Mouse (Mus musculus): ENCODE measurements around the gene Cklf. TPM values are rescaled to one million over a fixed set of nuclear protein-coding genes. Genes with fewer than 3 reads are reported as not detected.

Gene Cklf
- 100 to 1,000 TPM in 13 of 26 experiments, 10 to 100 TPM in 13; 40.2 to 199 (median 103) TPM for total RNA-seq (2018; cell fraction: chromatin; rRNA removed)
- total RNA-seq (2018; cell fraction: cytosol; rRNA removed), result 10 to 100 TPM; 35.1 to 55.6 (median 41.7) TPM
- 100 to 1,000 TPM in 8 of 26 experiments, 10 to 100 TPM in 18; 44.8 to 179 (median 72.1) TPM for total RNA-seq (2018; cell fraction: nucleus; rRNA removed)
- polyA plus RNA-seq (2018), result 22.6 to 77.8 TPM (median 52.8 TPM) in 3 replicates

DNA sequence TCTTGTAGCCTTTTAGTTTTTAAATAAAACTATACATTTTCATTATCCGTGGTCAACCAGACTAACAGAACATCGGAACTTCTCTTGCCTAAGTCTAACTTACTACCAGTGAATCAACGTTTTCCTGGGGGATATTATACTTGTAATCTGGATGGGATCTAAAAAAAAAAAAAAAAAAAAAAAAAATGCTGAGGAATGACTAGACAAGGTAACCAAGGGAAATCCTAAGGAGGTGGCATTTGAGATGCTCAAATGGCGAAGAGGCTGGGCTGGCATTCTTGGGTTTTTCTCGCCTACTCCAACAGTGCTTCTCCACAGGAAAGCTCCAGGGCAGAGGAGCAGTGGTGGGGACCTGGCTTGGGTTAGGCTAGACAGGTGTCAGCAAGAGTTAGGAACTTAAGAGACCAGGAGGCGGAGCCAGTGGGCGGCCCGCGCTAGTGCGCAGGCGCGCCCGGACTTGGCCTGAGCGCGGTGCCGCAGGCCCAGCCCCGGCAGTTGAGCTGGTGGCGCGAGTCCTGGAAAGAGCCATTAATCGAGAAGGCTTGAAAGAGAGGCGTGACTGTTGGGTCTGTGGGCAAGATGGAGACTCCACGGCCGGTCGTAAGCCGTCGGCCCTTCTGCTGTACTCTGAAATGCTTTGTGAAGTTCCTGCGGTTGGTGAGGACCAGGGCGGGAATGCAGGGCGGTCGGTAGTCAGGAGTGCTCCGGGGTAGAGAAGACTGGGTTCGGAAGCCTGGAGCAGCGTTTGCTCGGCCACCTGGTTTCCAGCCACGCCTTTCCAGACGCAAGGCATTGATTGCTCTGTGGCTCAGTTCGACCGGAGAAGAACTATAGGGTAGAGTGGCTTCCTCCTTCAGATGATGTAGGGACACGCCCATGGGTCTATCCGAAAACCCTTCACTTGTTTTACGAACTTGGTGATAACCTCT, at the start of gene Cklf:
Gene Cklf, plus strand, starts transcription at position 423 of the 929 bp plus-strand sequence.
- no peaks in the 10 kb centered on the region for H3K36me3 ChIP-seq (ENCODE audit: inconsistent target)
- H3K79me2 ChIP-seq (ENCODE audit: inconsistent target), result peaks cover 63% of the 10 kb centered on the region
- H3K27ac ChIP-seq, result peak within 1 kb of the TSS; percentile 85
- 7% methylated on average over 39 of the region's 41 CpGs for WGBS (ENCODE audit: missing documents)
- peak within 1 kb of the TSS; percentile 93 for H3K4me3 ChIP-seq (ENCODE audit: inconsistent target)

DNA sequence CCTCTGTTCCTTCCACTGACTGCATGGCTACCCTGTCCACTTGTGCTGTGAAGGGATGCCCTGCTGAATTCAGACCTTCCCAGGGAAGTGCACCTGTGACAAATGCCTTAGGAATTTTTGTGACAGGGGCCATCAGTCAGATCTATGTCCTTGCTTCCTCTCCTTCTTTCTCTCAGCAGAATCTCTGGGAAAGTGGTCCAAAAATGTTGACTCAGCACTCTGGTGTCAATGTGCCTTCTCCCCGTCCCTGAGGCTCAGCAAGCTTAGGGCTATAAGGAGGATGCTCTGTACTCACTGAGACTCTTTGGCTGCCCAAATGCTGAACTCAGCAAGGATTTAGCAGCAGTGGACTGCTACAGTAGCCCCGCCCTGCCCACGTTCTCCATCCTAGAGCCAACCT, 49.0 kb upstream of the Cklf start:
- Histone ChIP-seq H3K27ac (no peak overlapping the region), H3K36me3 (ENCODE audit: inconsistent target) (no peaks in the 10 kb centered on the region), H3K79me2 (ENCODE audit: inconsistent target) (no peaks in the 10 kb centered on the region), H3K4me3 (ENCODE audit: inconsistent target) (no peak overlapping the region)
- 89% methylated on average over 3 of the region's 3 CpGs for WGBS (ENCODE audit: missing documents)

DNA sequence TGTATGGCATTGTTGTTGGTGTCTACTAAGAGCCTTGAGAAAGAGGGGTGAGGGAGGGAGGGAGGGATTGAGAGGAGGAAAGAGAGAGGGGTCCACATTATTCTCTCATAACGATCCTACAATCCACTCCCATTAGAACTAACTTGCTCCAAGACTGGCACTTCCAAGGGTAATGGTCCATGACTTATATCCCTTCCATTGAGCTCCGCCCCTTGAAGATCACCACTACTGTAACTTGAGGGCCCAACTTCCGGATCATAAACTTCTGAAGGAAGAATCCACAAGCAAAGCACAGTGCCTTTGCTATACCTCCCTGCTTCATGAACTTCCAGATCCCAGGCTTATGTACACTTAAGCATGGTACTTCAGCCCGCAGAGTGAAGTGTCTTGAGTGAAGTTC, 48.3 kb upstream of the Cklf start:
- Histone ChIP-seq H3K79me2 (ENCODE audit: inconsistent target) (no peaks in the 10 kb centered on the region), H3K36me3 (ENCODE audit: inconsistent target) (no peaks in the 10 kb centered on the region), H3K4me3 (ENCODE audit: inconsistent target) (no peak overlapping the region), H3K27ac (no peak overlapping the region)
- 93% methylated on average over 4 of the region's 4 CpGs for WGBS (ENCODE audit: missing documents)

DNA sequence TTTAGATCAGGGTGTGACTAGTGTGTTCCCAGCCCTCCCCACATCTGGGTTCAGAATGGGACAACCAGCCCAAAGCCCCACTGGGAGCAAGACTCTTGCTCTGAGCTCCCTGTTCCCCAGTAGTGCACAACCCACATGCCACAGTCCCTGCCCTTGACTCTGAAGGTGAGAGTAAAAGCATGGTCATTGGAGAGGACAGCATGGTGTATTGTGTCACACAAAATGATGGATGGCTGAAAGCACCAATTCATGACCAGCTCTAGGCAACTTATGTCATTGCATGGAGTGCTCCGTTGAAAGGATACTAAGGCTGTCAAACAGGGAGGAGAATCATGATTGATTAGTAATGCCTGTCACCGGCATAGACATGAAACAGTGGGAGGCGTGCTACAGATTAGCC, 45.4 kb upstream of the Cklf start:
- Histone ChIP-seq H3K79me2 (ENCODE audit: inconsistent target) (no peaks in the 10 kb centered on the region), H3K27ac (no peak overlapping the region), H3K36me3 (ENCODE audit: inconsistent target) (no peaks in the 10 kb centered on the region), H3K4me3 (ENCODE audit: inconsistent target) (no peak overlapping the region)
- WGBS (ENCODE audit: missing documents), result 84% methylated on average over 3 of the region's 3 CpGs

DNA sequence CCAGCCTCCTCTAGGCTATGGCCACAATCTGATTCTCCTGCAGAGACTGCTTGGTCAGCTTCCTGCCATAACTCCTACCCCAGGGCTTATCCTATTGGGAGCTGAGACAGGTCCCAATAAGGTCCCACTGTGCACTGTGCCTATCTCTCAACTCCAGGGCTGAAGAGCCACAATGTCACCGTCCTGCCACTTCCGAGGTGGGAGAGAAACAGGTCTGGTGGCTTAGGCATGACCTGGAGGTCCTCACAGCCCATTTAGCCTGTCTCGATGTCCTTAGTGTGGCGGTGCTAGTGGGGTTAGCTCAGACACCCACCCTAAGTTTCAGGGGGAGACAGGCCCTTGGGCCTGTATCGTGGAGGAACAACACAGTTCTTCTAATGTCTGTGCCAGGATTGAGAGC, 33.1 kb upstream of the Cklf start:
- WGBS (ENCODE audit: missing documents), result 98% methylated on average over 5 of the region's 5 CpGs
- H3K79me2 ChIP-seq (ENCODE audit: inconsistent target), result no peaks in the 10 kb centered on the region
- no peak overlapping the region for H3K27ac ChIP-seq
- H3K36me3 ChIP-seq (ENCODE audit: inconsistent target), result no peaks in the 10 kb centered on the region
- no peak overlapping the region for H3K4me3 ChIP-seq (ENCODE audit: inconsistent target)

DNA sequence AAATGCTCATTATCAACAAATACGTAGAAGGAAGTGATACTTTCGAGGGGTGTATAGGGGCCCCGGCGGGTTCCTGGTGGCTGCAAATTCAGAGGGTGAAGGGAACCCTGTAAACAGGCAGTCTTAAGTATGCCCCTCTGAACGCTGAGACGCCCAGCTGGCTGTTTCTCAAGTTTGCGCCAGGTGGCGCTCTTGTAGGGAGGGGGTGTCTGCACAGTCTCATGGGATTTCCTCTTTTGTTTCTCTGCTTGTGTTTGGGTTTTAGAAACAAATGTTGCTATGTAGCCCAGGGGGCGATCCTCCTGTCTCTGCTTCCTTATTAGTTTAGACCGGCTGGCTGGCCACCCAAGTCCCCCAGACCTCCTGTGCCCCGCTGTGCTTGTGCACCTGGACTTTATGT, 31.6 kb upstream of the Cklf start:
- Histone ChIP-seq H3K27ac (no peak overlapping the region), H3K36me3 (ENCODE audit: inconsistent target) (no peaks in the 10 kb centered on the region), H3K4me3 (ENCODE audit: inconsistent target) (no peak overlapping the region), H3K79me2 (ENCODE audit: inconsistent target) (no peaks in the 10 kb centered on the region)
- WGBS (ENCODE audit: missing documents), result 19% methylated on average over 11 of the region's 11 CpGs

DNA sequence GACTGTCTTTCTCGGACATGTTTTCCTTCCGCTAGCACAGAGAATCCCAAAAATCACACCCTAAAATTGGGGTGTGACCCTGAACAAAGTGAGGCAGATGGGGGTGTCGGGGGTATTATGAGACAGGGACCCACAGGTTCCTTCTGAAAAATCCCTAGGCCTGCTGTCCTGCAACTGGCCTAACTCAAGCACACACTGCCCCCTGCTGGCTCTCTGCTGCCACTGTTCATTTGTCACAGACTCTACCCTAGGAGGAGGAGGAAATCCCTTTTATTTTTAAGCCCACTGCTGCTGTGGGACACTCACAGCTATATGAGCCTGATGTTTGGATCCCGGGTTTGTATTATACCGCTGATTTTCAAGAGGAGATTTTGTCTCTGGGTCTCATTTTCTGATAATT, 30.9 kb upstream of the Cklf start:
- Histone ChIP-seq H3K79me2 (ENCODE audit: inconsistent target) (no peaks in the 10 kb centered on the region), H3K36me3 (ENCODE audit: inconsistent target) (no peaks in the 10 kb centered on the region), H3K4me3 (ENCODE audit: inconsistent target) (no peak overlapping the region), H3K27ac (no peak overlapping the region)
- 43% methylated on average over 5 of the region's 5 CpGs for WGBS (ENCODE audit: missing documents)

DNA sequence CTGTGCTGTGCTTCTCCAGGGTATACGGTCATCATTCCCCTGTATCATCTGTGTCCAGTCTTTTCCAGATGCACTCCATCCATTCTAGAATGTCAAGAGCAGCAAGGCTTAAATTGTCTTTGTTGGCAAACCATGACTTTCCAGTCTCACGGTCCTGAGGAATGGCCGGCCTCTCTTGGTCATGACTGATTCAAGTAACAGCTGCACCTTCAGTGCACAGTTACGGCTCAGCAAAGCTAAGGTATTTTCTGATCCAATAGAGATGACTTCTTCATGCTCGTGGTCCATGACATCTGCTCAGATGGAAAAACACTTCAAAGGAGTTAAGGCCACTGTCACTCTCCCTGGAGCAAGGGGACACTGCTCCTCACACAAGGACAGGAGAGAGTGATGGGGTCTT, 23.6 kb upstream of the Cklf start:
- no peak overlapping the region for H3K4me3 ChIP-seq (ENCODE audit: inconsistent target)
- H3K36me3 ChIP-seq (ENCODE audit: inconsistent target), result peaks cover 63% of the 10 kb centered on the region
- no peaks in the 10 kb centered on the region for H3K79me2 ChIP-seq (ENCODE audit: inconsistent target)
- H3K27ac ChIP-seq, result no peak overlapping the region
- WGBS (ENCODE audit: missing documents), result 96% methylated on average over 5 of the region's 5 CpGs

DNA sequence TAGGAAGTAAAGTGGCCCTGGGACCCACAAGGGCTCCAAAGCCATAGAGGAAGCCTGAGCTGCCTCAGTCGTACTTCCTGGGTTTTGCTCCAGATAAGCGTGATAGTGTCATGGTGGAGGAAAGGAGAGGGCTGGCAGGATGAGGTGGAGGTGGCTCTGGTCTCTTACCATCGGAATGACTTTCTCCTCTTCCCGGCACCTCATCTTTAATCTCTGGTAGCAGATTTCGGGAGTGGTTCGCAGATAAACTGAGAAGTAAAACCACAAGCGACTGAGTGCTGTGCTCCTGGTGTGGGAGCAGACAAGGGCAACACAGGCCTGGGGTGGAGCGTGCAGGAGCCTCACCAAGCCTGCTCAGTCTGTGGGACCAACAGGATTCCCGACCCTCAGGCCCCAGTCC, 20.3 kb upstream of the Cklf start:
- Histone ChIP-seq H3K27ac (no peak overlapping the region), H3K36me3 (ENCODE audit: inconsistent target) (peaks cover 73% of the 10 kb centered on the region), H3K79me2 (ENCODE audit: inconsistent target) (no peaks in the 10 kb centered on the region), H3K4me3 (ENCODE audit: inconsistent target) (no peak overlapping the region)
- WGBS (ENCODE audit: missing documents), result 87% methylated on average over 9 of the region's 9 CpGs

DNA sequence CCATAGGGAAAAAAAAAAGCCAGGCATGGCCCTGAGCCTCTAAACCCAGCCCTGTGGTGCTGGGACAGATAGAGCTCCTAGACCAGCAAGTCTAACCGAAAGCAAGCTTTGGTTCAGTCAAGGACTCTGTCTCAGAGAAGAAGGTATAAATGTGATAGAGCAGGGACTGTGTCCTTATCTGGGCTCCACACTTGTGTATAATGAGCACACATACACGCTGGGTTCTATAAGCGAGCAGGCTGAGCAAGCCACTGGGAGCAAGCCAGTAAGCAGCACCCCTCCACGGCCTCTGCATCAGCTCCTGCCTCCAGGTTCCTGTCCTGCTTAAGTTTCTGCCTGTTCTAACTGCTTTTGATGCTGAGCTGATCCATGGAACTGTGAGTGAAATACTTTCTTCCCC, 18.6 kb upstream of the Cklf start:
- H3K79me2 ChIP-seq (ENCODE audit: inconsistent target), result no peaks in the 10 kb centered on the region; the same call in 1 of the 2 replicates
- H3K4me3 ChIP-seq (ENCODE audit: inconsistent target), result no peak overlapping the region
- 95% methylated on average over 4 of the region's 4 CpGs for WGBS (ENCODE audit: missing documents)
- H3K36me3 ChIP-seq (ENCODE audit: inconsistent target), result peaks cover 74% of the 10 kb centered on the region
- no peak overlapping the region for H3K27ac ChIP-seq

DNA sequence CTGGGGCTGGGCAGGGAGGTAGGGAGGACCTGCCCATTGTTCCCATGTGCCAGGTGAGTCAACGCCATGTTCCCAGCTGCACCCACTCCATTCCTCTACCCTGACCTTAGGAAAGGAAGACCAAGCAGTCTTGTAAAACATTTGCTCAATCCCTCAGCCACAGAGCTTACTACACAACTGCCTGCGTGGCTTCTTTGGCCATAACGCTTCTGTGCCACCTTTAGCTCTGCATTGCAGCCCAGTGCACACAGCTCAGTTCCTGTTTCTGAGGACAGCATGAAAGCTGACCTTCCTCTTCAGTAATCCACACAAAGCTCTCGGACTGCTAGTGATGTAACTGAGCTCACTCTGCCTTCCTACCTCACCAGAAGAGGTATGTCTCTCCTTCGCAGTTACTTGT, 17.7 kb upstream of the Cklf start:
- H3K27ac ChIP-seq, result peak overlapping the region; percentile 54
- peaks cover 74% of the 10 kb centered on the region for H3K36me3 ChIP-seq (ENCODE audit: inconsistent target)

DNA sequence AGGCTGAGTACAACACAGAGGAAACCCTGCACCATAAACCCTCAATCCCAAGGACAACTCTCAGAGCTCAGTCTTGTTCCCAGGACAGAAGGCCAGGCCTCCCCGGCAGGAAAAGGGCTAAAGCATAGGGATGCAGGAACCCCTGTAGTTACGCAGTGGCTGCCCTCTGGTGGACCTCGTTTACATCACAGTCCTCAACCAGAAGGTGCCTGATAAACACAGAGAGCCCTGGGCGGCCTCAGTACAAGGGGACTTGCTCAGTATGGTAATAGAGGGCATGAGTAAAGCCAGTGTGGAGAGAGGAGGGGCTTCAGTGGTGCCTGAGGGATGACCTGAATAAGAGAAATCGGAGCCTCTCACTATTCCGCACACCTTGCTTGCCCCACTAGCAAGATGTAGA, 16.1 kb upstream of the Cklf start:
- Histone ChIP-seq H3K79me2 (ENCODE audit: inconsistent target) (no peaks in the 10 kb centered on the region; the same call in 1 of the 2 replicates), H3K27ac (no peak overlapping the region), H3K36me3 (ENCODE audit: inconsistent target) (peaks cover 60% of the 10 kb centered on the region), H3K4me3 (ENCODE audit: inconsistent target) (no peak overlapping the region)
- WGBS (ENCODE audit: missing documents), result 75% methylated on average over 6 of the region's 6 CpGs

More for the DNA sequence above, 17.7 kb upstream of the Cklf start:
- Histone ChIP-seq H3K79me2 (ENCODE audit: inconsistent target) (no peaks in the 10 kb centered on the region; the same call in 1 of the 2 replicates), H3K4me3 (ENCODE audit: inconsistent target) (no peak overlapping the region)
- WGBS (ENCODE audit: missing documents), result 14% methylated on average over 5 of the region's 5 CpGs

DNA sequence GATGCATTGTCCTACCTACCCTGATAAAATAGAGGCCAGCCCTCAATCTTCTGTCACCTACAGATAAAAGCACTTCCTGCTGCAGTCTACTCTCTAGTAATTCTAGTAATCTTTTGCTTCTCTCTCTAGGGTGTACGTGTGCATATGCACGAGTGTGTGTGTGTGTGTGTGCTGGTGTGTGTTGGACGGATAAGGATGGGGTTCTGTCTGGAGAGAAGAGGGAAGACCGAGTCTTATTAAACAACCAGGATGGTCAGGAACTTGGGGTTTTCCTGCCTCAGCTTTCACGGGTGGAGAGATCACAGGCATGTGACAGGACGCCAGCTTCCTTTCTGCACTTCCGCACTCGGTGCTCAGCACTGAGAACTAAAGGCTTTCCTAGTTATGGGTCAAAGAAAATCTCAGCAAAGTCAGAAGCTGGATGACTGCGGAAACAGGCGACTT, 11.2 kb upstream of the Cklf start:
- Histone ChIP-seq H3K36me3 (ENCODE audit: inconsistent target) (peaks cover 68% of the 10 kb centered on the region), H3K4me3 (ENCODE audit: inconsistent target) (peak overlapping the region; percentile 36), H3K27ac (peak overlapping the region; percentile 94), H3K79me2 (ENCODE audit: inconsistent target) (peaks cover 28% of the 10 kb centered on the region)
- WGBS (ENCODE audit: missing documents), result 6% methylated on average over 10 of the region's 10 CpGs

DNA sequence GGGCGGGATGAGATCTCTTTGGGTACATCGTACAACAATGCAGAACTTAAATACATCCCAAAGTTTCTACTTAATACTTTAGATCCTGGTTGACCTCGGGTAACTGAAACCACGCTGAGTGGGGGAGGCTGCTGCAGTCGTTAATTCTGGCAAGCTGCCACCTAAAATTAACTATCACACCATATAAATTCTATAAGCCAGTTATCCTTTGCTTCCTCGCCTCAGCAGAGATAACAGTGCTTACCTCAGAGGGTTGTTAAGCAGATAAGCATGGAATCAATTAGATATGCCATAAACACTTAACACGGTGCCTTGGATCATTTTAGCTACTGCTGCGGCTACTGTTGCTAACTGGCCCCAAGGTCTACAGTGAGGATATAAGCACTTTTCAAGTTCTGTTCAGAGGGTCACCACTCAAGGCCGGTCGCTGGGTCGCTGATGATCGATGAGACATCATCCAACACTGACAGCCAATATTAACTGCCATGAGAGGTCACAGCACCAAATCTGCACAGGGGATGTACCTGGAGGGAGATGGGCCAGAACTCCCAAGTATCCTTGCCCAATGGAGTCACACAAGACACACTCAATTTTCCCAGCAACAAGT, 8.5 kb upstream of the Cklf start:
- H3K79me2 ChIP-seq (ENCODE audit: inconsistent target), result peaks cover 44% of the 10 kb centered on the region
- H3K4me3 ChIP-seq (ENCODE audit: inconsistent target), result no peak overlapping the region
- H3K27ac ChIP-seq, result no peak overlapping the region
- peaks cover 52% of the 10 kb centered on the region for H3K36me3 ChIP-seq (ENCODE audit: inconsistent target)
- 80% methylated on average over 12 of the region's 12 CpGs for WGBS (ENCODE audit: missing documents)

DNA sequence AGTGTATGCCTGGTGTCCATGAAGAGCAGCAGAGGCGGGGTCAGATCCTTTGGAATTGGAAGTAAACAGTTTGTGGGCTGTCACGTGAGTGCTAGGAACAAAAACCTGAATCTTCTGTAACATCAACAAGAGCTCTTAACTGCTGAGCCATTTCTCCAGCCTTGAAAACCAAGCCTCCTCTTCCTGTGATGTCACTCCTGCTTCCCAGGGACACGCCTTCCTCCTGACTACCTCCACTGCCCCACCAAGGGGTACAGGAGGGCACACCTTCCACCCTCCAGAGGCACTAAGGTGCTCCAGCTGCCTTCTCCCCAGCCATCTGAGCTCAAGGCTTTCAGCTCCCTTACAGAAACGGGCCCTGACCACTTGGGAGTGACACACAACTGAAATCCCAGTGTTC, 4.0 kb upstream of the Cklf start:
- WGBS (ENCODE audit: missing documents), result 81% methylated on average over 3 of the region's 4 CpGs
- peak overlapping the region; percentile 95 for H3K27ac ChIP-seq
- H3K4me3 ChIP-seq (ENCODE audit: inconsistent target), result no peak overlapping the region
- H3K36me3 ChIP-seq (ENCODE audit: inconsistent target), result peaks cover 38% of the 10 kb centered on the region
- H3K79me2 ChIP-seq (ENCODE audit: inconsistent target), result peaks cover 41% of the 10 kb centered on the region
